Mouse (Mus musculus): Measurements from ENCODE around the gene Gucy1b1. TPM values are rescaled to one million over a fixed set of nuclear protein-coding genes. Genes with fewer than 3 reads are reported as not detected.

Gene Gucy1b1
- total RNA-seq, 2 experiments from 2014 or later, result 193 to 201 TPM

GRCm38 (mm10) chr3:82044902-82045301, 29.6 kb downstream of the Gucy1b1 start:
- DNase-seq (ENCODE audit: low spot score in 2 of 2), result no peak
- intact Hi-C loops (cut with DNase I), result loop anchor here (5.0 kb wide), 1 partner anchor 307 kb away; no protein-coding TSS in a partner anchor

- no peak for DNase-seq (ENCODE audit: low spot score in 2 of 2)
- intact Hi-C loops (cut with DNase I), result no loop called here
Measured at GRCm38 (mm10) chr3:82043676-82044075, 30.8 kb downstream of the Gucy1b1 start.

- intact Hi-C loops (cut with DNase I), result no loop called here
Measured at GRCm38 (mm10) chr3:82036262-82037044, 38.0 kb downstream of the Gucy1b1 start.

DNA sequence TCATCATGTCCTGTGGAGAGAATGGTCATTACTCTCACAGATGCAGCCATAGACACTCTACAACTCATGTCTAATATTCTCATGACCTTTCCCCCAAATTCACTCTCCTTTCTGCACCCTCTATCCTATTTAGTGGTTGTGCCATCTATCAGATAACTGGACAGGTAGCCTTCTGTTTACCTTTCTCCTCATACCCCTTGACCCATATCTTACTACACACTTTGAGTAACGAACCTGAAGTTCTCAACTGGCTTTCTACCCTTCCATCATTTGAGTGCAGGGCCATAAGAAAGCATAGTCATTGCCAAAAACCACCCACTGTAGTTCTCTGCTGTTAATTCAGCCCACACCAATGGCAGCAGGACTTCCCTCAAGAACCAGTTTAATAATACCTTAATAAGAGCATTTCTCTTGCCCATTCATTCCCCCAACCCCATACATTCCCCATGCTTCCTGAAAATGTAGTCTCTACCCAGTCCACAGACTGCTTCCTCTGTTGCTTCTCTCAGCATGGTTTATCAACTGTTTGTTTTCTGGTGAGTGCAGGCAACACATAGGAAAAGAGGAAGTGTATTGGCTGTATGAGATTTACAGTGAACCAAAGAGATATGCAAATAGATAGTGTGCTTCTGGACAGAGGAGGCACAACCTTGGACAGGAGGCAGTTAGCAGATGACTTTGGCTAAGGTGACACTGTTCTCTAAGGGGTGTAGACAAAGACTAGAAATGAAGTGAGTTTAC, 44.3 kb downstream of the Gucy1b1 start:
- intact Hi-C loops (cut with DNase I), result loop anchor here (5.0 kb wide), 1 partner anchor 98 kb away; the partner anchor contains the start of gene Ctso
- DNase-seq (ENCODE audit: low spot score in 2 of 2), result no peak

More at GRCm38 (mm10) chr3:82036262-82037044, 38.0 kb downstream of the Gucy1b1 start:
- no peak for DNase-seq (ENCODE audit: low spot score in 2 of 2)

DNA sequence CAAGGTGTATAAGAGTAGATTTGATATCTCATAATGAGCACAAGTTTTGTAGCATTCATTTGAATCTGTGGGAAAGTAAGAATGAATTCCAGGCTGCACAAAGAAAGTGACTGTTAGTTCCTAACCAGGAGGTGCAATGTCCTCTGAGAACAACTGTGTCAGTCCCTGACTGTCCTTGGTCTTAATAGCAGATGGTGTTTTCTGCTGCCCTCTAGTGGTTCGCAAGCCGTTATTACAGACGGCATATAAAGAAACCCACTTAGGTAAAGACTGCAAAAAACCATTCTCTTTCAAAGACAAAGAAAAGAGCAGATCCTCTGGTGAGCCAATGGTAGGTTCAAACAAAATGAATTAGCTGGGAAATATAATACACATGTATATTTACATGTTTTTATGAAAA, 45.3 kb downstream of the Gucy1b1 start:
- DNase-seq (ENCODE audit: low spot score in 2 of 2), result peak; percentile 55 to 72
- intact Hi-C loops (cut with DNase I), result loop anchor here (2.0 kb wide), 1 partner anchor 32 kb away; no protein-coding TSS in a partner anchor

DNA sequence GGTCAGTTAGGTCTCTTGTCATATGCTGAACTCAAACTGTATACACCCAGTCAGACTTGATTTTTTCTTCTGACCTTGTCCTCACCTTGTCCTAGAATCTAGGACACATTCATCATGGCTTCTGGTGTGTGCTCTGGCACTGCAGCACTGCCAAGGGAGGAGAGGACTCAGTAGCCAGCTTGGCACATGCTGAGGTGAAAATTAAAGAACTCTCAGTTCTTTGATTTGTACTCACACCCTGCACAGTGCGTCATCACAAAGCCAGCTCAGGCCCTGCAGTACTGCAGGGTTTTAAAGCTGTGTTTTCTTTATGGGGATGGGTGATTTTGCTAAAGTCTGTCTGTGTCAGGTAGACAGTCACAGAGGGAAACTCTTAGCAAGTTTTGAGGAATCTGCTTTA, 47.2 kb downstream of the Gucy1b1 start:
- DNase-seq (ENCODE audit: low spot score in 2 of 2), result peak in 1 of 2 experiments; percentile 57

DNA sequence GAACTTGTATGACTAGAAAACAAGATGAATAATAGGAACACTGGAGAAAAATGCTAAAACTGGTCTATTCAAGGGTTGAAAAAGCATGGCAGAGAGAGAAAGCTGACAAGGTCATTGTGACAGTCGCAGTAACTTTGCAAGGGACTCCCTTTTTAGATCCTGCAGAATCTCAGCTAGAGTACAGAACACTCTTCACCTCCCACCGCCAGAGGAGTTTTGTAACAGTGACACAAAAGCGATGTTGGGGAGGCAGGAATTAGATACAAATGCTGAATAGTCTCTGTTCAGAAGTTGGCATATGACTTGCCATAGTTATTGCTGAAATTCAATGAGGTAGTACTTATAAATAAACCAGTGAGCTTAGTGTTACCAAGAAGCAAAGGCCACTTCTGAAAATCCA, 51.4 kb downstream of the Gucy1b1 start:
- intact Hi-C loops (cut with DNase I), result no loop called here
- no peak for DNase-seq (ENCODE audit: low spot score in 2 of 2)

More for the DNA sequence above, 47.2 kb downstream of the Gucy1b1 start:
- intact Hi-C loops (cut with DNase I), result no loop called here

GRCm38 (mm10) chr3:82022421-82022920, 52.0 kb downstream of the Gucy1b1 start:
- intact Hi-C loops (cut with DNase I), result no loop called here
- no peak for DNase-seq (ENCODE audit: low spot score in 2 of 2)

DNA sequence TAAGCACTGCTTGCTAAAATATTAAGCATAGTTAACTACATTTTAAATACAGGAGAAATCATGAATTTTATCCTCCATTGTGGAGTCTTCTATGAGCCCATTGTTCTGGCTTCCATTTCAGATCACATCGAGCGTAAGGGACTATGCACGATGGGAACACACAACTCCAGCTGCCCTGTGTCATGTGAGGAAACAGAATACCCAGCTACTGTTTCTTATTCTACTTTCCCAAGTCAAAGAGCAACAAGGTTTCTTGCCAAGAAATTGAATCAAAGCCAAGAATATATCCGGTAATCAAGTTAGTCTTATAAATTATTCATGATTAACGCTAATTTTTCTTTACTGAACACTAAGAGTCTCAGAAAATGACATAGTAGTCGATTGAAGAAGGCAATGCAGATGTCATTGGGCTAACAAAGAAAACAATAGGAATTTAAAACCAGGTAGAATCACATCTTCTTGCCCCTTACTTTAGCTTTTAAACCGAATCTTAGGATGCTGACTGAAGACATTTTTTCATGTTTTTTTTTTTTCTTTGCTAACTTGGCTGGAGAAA, 60.3 kb downstream of the Gucy1b1 start:
- intact Hi-C loops (cut with DNase I), result no loop called here
- DNase-seq (ENCODE audit: low spot score in 2 of 2), result no peak

DNA sequence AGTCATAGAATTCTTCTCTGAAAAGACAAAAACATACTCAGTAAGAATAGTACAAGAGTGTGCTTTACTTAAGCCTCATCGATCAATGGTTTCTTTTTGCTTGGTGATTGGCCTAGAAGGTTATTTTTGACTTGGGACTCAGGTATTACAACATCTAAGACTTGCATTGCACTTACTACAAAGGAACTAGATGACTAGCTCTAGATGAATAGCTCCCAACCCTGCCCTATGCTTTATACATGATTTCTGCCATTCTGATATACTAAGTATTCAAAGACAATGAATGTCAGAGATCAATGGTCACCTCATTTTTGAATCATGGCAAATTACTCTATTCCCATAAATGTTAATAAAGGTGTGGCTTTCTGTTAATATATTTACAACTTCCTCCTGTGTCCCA, 67.5 kb downstream of the Gucy1b1 start:
- intact Hi-C loops (cut with DNase I), result no loop called here
- no peak for DNase-seq (ENCODE audit: low spot score in 2 of 2)

- DNase-seq (ENCODE audit: low spot score in 2 of 2), result peak; percentile 47 to 62
- intact Hi-C loops (cut with DNase I), result loop anchor here (2.0 to 5.0 kb wide), 2 partner anchors 33 to 336 kb away; no protein-coding TSS in a partner anchor
Measured at GRCm38 (mm10) chr3:81995988-81996387, 78.5 kb downstream of the Gucy1b1 start.

DNA sequence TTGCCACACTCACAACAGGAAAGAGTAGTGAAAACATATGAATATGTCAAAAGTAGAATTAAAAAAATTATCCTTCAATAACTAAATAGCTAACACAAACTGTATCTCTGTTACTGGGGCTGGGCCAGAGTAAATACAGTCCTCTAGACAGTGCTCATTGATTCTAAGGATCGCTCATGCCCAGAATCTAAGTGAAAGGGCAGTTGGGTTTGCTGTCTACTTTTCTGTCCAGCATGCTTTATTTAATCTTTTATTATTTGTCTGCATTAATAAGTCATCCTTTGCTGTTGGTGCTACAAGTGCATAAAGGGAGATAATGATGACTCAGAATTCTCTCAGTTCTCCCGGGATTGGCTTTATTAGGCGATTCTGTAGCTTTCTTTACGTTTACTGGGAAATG, 79.1 kb downstream of the Gucy1b1 start:
- intact Hi-C loops (cut with DNase I), result loop anchor here (5.0 kb wide), 1 partner anchor 337 kb away; no protein-coding TSS in a partner anchor
- DNase-seq (ENCODE audit: low spot score in 2 of 2), result no peak

- no peak for DNase-seq (ENCODE audit: low spot score in 2 of 2)
- intact Hi-C loops (cut with DNase I), result no loop called here
Measured at GRCm38 (mm10) chr3:81990531-81990930, 84.0 kb downstream of the Gucy1b1 start.

GRCm38 (mm10) chr3:81989692-81990141, 84.8 kb downstream of the Gucy1b1 start:
- intact Hi-C loops (cut with DNase I), result no loop called here
- no peak for DNase-seq (ENCODE audit: low spot score in 2 of 2)

DNA sequence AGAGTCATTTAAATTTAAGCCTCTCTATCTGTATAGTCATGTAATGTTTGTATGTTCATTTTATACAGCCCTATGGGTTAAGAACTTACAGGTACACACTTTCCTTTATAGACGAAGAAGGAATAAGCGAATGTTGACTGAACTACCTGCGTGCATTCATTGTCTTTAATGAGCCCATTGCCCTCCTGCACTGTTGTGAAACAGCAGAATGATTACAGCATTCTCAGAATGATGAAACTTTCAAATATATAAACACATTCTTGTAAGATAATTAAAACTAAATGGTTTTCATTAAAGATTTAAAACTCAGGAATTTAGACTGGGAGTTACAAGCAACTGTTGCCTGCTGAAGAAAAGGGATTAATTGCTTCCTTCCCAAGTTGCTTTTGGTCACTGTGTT, 86.9 kb downstream of the Gucy1b1 start:
- no peak for DNase-seq (ENCODE audit: low spot score in 2 of 2)
- intact Hi-C loops (cut with DNase I), result no loop called here

DNA sequence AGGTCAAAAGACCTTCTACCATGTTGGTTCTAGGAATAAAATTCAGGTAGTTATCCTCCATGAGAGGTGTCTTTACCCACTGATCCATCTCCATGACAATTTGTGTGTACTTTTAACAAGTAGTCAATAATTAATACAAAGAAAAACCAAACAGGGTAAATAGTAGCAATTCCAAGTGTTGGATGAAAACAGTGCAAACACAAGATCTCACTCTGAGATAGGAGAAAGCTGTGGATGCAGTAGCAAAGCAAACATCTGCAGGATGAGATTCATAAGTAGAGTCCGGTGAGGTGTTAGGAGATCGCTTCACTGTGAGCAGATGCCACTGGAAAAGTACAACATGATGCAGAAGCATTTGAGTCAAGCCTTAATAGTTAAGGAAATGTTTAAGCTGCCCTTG, 88.4 kb downstream of the Gucy1b1 start:
- DNase-seq (ENCODE audit: low spot score in 2 of 2), result no peak
- intact Hi-C loops (cut with DNase I), result no loop called here

DNA sequence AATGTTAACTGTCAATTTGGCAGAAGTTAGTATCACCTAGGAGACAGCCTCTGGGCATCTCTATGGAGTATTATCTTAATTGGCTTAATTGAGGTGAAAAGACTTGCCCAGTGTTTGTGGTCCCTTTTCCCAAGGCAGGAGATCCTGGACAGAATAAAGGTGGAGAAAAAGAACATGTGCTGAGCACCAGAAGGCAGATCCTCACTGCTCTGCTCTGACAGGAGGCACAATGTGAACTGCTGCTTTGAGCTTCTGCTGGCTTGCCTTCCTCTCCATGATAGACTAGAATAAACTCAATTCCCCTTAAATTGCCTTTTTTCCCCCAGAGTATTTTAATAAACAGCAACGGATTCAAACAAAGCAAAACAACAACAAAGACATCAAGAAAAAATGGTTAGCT, 89.4 kb downstream of the Gucy1b1 start:
- DNase-seq (ENCODE audit: low spot score in 2 of 2), result no peak
- intact Hi-C loops (cut with DNase I), result no loop called here

GRCm38 (mm10) chr3:81983120-81983895, 91.2 kb downstream of the Gucy1b1 start:
- no peak for DNase-seq (ENCODE audit: low spot score in 2 of 2)
- intact Hi-C loops (cut with DNase I), result no loop called here
